Mouse (Mus musculus) embryo, embryonic 10 days (tissue): ENCODE measurements around the gene Gm13271.
"Not testable (repeated sequence)": the region's sequence is repeated elsewhere in the genome, so short reads cannot be mapped to it uniquely, and the experiment has no call there.

ENCODE experiments used
- DNase-seq: peaks from one replicate; pipeline ENCODE4 v3.0.0-alpha.2; 2015; ENCODE audit warnings: low spot score

Gm13271 gene

GRCm38 (mm10) chr4:88760431-88760830, 5.8 kb downstream of the Gm13271 start:
- peak; percentile 87 for DNase-seq

GRCm38 (mm10) chr4:88761776-88762175, 7.1 kb downstream of the Gm13271 start:
- DNase-seq = not testable (repeated sequence)

GRCm38 (mm10) chr4:88762341-88762740, 7.7 kb downstream of the Gm13271 start:
- DNase-seq = not testable (repeated sequence)

- DNase-seq = peak; percentile 81
Measured at GRCm38 (mm10) chr4:88763384-88764018, 8.8 kb downstream of the Gm13271 start.

GRCm38 (mm10) chr4:88773534-88773933, 18.9 kb downstream of the Gm13271 start, which contains the start of gene Gm13290:
Gene Gm13290 (plus strand): TSS chr4:88773834.
- not testable (repeated sequence) for DNase-seq

DNA sequence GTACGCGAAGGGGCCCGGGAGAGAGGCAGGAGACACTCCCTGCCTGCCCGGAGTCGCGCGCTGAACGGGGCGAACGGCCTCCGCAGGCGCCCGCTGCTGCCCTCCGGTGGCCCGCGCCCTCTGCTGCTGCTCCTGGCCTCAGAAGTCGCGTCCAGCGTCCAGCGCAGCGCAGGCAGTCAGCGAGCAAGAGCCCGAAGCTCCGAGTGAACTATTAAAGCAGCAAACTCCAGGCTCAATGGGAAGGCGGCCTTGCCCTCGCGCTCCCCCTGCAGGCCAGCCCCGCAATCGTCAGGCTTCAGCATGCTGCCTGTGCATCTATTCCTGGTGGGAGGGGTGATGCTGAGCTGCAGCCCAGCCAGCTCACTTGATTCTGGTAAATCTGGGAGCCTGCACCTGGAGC, 22.0 kb downstream of the Gm13271 start, which contains the start of gene Gm13289:
Gene Gm13289, plus strand, starts transcription at position 301 of the 400 bp plus-strand sequence.
- not testable (repeated sequence) for DNase-seq

- DNase-seq = not testable (repeated sequence)
Measured at GRCm38 (mm10) chr4:88779550-88779949, 24.9 kb downstream of the Gm13271 start, which contains the start of gene Gm13272. Gene Gm13272 (plus strand): TSS chr4:88779850.

DNA sequence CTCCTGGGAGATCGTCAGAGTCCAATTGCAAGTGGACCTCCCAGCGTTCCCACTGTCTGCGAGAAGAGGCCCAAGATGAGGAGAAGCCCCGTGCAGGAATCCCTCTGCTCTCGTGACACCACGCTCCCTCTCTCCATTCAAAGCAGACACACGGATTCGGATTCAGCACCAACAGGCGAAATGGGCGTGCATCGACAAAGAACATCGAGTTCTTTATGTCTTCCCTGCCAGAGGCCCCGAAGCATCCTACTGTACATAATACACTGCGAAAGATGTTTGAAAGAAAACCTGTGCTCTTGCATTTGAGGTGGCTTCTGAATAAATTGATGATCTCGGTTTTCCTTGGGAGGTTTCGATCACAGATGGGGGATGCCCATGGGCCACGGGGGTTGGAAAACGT, 25.7 kb downstream of the Gm13271 start:
- DNase-seq = not testable (repeated sequence)

GRCm38 (mm10) chr4:88781831-88782230, 27.2 kb downstream of the Gm13271 start, which contains the start of gene Ifnz:
Gene Ifnz (plus strand): TSS chr4:88782131.
- DNase-seq = not testable (repeated sequence)

- not testable (repeated sequence) for DNase-seq
Measured at GRCm38 (mm10) chr4:88782335-88782734, 27.7 kb downstream of the Gm13271 start.

GRCm38 (mm10) chr4:88785409-88785808, 30.7 kb downstream of the Gm13271 start, which contains the start of gene Gm13276:
Gene Gm13276 (plus strand): TSS chr4:88785709.
- not testable (repeated sequence) for DNase-seq

GRCm38 (mm10) chr4:88788402-88788801, 33.7 kb downstream of the Gm13271 start, which contains the start of gene Gm13277:
Gene Gm13277 (plus strand): TSS chr4:88788632.
- not testable (repeated sequence) for DNase-seq

GRCm38 (mm10) chr4:88791250-88791649, 36.6 kb downstream of the Gm13271 start, which contains the start of gene Gm13278:
Gene Gm13278 (plus strand): TSS chr4:88791550.
- DNase-seq = not testable (repeated sequence)

GRCm38 (mm10) chr4:88793936-88794675, 39.4 kb downstream of the Gm13271 start, which contains the start of gene Gm13275:
Gene Gm13275 (plus strand): TSS chr4:88794487.
- DNase-seq = not testable (repeated sequence)

- DNase-seq = not testable (repeated sequence)
Measured at GRCm38 (mm10) chr4:88797097-88797496, 42.4 kb downstream of the Gm13271 start, which contains the start of gene Gm13279. Gene Gm13279 (plus strand): TSS chr4:88797397.

DNA sequence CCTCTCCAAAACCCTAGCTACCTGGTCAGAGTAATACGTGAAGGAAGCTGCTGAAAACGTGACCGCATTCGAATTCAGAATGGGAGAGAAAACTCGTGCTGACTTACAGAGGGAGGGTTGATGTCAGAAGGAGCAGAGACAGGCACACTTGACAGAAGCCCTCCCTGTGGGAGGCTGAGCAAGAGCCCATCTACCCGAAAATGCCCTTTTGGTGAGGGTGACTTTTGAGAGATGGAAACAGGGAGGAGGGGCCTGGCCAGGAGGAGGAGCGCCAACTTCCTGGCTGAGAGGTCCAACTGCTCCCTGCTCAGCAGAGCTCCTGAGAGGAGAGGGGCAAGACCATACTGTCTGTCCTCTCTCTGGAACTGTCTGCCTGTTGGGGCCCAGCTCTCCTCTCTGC, 44.7 kb downstream of the Gm13271 start, which contains the start of gene Gm13285:
Gene Gm13285, plus strand, starts transcription at position 301 of the 400 bp plus-strand sequence.
- not testable (repeated sequence) for DNase-seq

DNA sequence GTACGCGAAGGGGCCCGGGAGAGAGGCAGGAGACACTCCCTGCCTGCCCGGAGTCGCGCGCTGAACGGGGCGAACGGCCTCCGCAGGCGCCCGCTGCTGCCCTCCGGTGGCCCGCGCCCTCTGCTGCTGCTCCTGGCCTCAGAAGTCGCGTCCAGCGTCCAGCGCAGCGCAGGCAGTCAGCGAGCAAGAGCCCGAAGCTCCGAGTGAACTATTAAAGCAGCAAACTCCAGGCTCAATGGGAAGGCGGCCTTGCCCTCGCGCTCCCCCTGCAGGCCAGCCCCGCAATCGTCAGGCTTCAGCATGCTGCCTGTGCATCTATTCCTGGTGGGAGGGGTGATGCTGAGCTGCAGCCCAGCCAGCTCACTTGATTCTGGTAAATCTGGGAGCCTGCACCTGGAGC, 48.3 kb downstream of the Gm13271 start, which contains the start of gene Gm13287:
Gene Gm13287, plus strand, starts transcription at position 301 of the 400 bp plus-strand sequence.
- DNase-seq = not testable (repeated sequence)
